8 mouse cellular contexts compared by ENCODE assay signal in genomic region chr11:57800266-57800951, GRCm38 (mm10). TPM values are rescaled to one million over a fixed set of nuclear protein-coding genes. Genes with fewer than 3 reads are reported as not detected.
A peak's percentile ranks its signal among the peaks of the same experiment; 100 is the strongest.
DNase-seq lines count a peak whose midpoint lies in the region; ATAC-seq and TF ChIP-seq lines count a peak whose summit lies in the region.

No protein-coding gene starts in this region.

- WGBS in heart, embryonic 16.5 days: 12% methylated on average over 22 of the region's 22 CpGs
- 12% methylated on average over 22 of the region's 22 CpGs for WGBS in limb, embryonic 11.5 days

- H3K27ac ChIP-seq in heart, embryonic 16.5 days (ENCODE audit: low read length): peak overlapping the region; percentile 90
- no peak overlapping the region for H3K27ac ChIP-seq in limb, embryonic 11.5 days (replicated peaks; ENCODE audit: low read depth, low read length)

- peak overlapping the region; percentile 94 for H3K4me3 ChIP-seq in G1E (ENCODE audit: low read depth, low read length)
- peak overlapping the region; percentile 72 for H3K4me3 ChIP-seq in heart, embryonic 16.5 days (ENCODE audit: low read length)
- peak overlapping the region; percentile 92 for H3K4me3 ChIP-seq in limb, embryonic 11.5 days (ENCODE audit: low read depth, low read length)

- no peaks in the 10 kb centered on the region for H3K27me3 ChIP-seq in G1E (ENCODE audit: insufficient read depth, low read length)
- no peaks in the 10 kb centered on the region for H3K27me3 ChIP-seq in heart, embryonic 16.5 days (ENCODE audit: control insufficient read depth, insufficient read depth, low read length)
- H3K27me3 ChIP-seq in limb, embryonic 11.5 days (ENCODE audit: control insufficient read depth, insufficient read depth, low read length): no peaks in the 10 kb centered on the region

- H3K4me2 ChIP-seq in heart, embryonic 16.5 days (ENCODE audit: low read depth, low read length): peak overlapping the region; percentile 84
- H3K4me2 ChIP-seq in limb, embryonic 11.5 days (ENCODE audit: low read depth, severe bottlenecking): peak overlapping the region; percentile 99

- no peak for ATAC-seq in G1E (ENCODE audit: extremely low read depth, insufficient number of reproducible peaks, low FRiP score, poor library complexity, severe bottlenecking)
- ATAC-seq in heart, embryonic 16.5 days (replicated peaks; ENCODE audit: extremely low read depth, insufficient read depth, low FRiP score): no peak
- no peak for ATAC-seq in limb, embryonic 11.5 days (ENCODE audit: insufficient number of reproducible peaks, low FRiP score, low TSS enrichment, low read depth)

- no peaks in the 10 kb centered on the region for H3K9me3 ChIP-seq in G1E (replicated peaks)
- no peaks in the 10 kb centered on the region for H3K9me3 ChIP-seq in heart, embryonic 16.5 days (replicated peaks; ENCODE audit: control insufficient read depth, low read length)
- H3K9me3 ChIP-seq in limb, embryonic 11.5 days (ENCODE audit: control insufficient read depth, low read length): no peaks in the 10 kb centered on the region

- peak; percentile 18 for DNase-seq in cerebellum, adult 9-10 months
- DNase-seq in cerebellum, postnatal 36 days: no peak
- no peak for DNase-seq in G1E (ENCODE audit: low spot score)
- no peak for DNase-seq in limb, embryonic 11.5 days (ENCODE audit: low spot score)
- DNase-seq in naive thymus-derived CD4-positive, alpha-beta T cell, adult 2 months (ENCODE audit: low read depth): peak; percentile 54
- DNase-seq in right cerebral cortex, postnatal 25 days: no peak
- no peak for DNase-seq in layer of hippocampus, adult 11-12 months (ENCODE audit: low spot score)

- H3K36me3 ChIP-seq in G1E (replicated peaks): peaks cover 10% of the 10 kb centered on the region
- no peaks in the 10 kb centered on the region for H3K36me3 ChIP-seq in heart, embryonic 16.5 days (ENCODE audit: control insufficient read depth, insufficient read depth)
- peaks cover 2% of the 10 kb centered on the region; the same call in 1 of the 2 replicates for H3K36me3 ChIP-seq in limb, embryonic 11.5 days (ENCODE audit: control insufficient read depth, insufficient read depth, low read length)

- H3K9ac ChIP-seq in heart, embryonic 16.5 days (ENCODE audit: low read length): peak overlapping the region; percentile 89
- peak overlapping the region; percentile 69; the same call in 1 of the 2 replicates for H3K9ac ChIP-seq in limb, embryonic 11.5 days (ENCODE audit: low read length)

- peaks cover 46% of the 10 kb centered on the region for H3K4me1 ChIP-seq in G1E (ENCODE audit: insufficient read depth, low read depth, low read length)
- peaks cover 21% of the 10 kb centered on the region for H3K4me1 ChIP-seq in heart, embryonic 16.5 days (ENCODE audit: control insufficient read depth, insufficient read depth, low read length)
- H3K4me1 ChIP-seq in limb, embryonic 11.5 days (ENCODE audit: control insufficient read depth, insufficient read depth, low read length): peaks cover 17% of the 10 kb centered on the region

- no peak for TF ChIP-seq CTCF in G1E (IDR thresholded peaks at IDR 0.05; ENCODE audit: low read depth, low read length)

RNA-seq across cellular contexts. Expression of gene Sap30l, which starts 1.0 kb away (rescaled TPM):
- total RNA-seq in G1E (2014; fragmentation: Nextera tagmentation) (4.6 and 7.1 TPM in 2 replicates), G1E (2017) (43.4 and 70.0 TPM in 2 replicates)
- 57.0 and 88.5 TPM in 2 replicates for polyA plus RNA-seq in G1E (2012)
- 5.7 and 7.6 TPM in 2 replicates for polyA plus RNA-seq in heart, embryonic 16.5 days (2015; fragmentation: Nextera tagmentation; extraction: Ambion mirVana)
- polyA plus RNA-seq in limb, embryonic 11.5 days (2014; fragmentation: Nextera tagmentation; extraction: Ambion mirVana): 14.1 and 15.2 TPM in 2 replicates

RNA-seq across cellular contexts. Expression of gene Hand1, which starts 32.2 kb away (rescaled TPM):
- total RNA-seq in G1E (2014; fragmentation: Nextera tagmentation) (not detected in 2 replicates), G1E (2017) (0.12 TPM in 1 of 2 replicates, not detected in the other)
- polyA plus RNA-seq in G1E (2012): not detected in 2 replicates
- 7.9 and 9.7 TPM in 2 replicates for polyA plus RNA-seq in heart, embryonic 16.5 days (2015; fragmentation: Nextera tagmentation; extraction: Ambion mirVana)
- 2.6 and 3.0 TPM in 2 replicates for polyA plus RNA-seq in limb, embryonic 11.5 days (2014; fragmentation: Nextera tagmentation; extraction: Ambion mirVana)

Comparison
In these comparisons a context has a peak if more than half of its experiments do, and no peak if none do; other contexts are left out.
1. DNase-seq: peak in cerebellum, adult 9-10 months (single experiment) and naive thymus-derived CD4-positive, alpha-beta T cell, adult 2 months (single experiment); none in cerebellum, postnatal 36 days (0 of 2), G1E (single experiment), limb, embryonic 11.5 days (single experiment), right cerebral cortex, postnatal 25 days (single experiment) and layer of hippocampus, adult 11-12 months (single experiment).
2. Peak in every context shown above with its lines, with median percentiles within 50 percentile points of each other: H3K4me3 ChIP-seq.